Mouse (Mus musculus) myocyte (in vitro differentiated cells): ENCODE measurements around the gene Ubap1. TPM values are rescaled to one million over a fixed set of nuclear protein-coding genes. Genes with fewer than 3 reads are reported as not detected.
A peak's percentile ranks its signal among the peaks of the same experiment; 100 is the strongest.

Experiments used
- H3K27me3 ChIP-seq: one replicate; pipeline ENCODE4 v1.6.1; 2011; ENCODE audit not compliant: control insufficient read depth, insufficient read depth, insufficient read length
- H3K36me3 ChIP-seq: one replicate; pipeline ENCODE4 v1.6.1; 2011; ENCODE audit not compliant: control insufficient read depth, insufficient read depth
- H3K4me2 ChIP-seq: one replicate; pipeline ENCODE4 v1.6.1; 2011; ENCODE audit warnings: low read depth, control low read depth
- H3K4me3 ChIP-seq: one replicate; pipeline ENCODE4 v1.5.1; 2011; ENCODE audit warnings: mild to moderate bottlenecking, control low read depth, moderate library complexity
- H3K79me2 ChIP-seq: one replicate; pipeline ENCODE4 v1.6.1; 2011; ENCODE audit not compliant: control insufficient read depth, insufficient read depth
- H3ac ChIP-seq: one replicate; pipeline ENCODE4 v1.6.1; 2011; ENCODE audit not compliant: control insufficient read depth, insufficient read length
- CEBPB ChIP-seq: IDR thresholded peaks from 2 replicates; pipeline ENCODE4 v1.6.1; 2011; ENCODE audit warnings: mild to moderate bottlenecking, moderate library complexity; ENCODE audit not compliant: poor library complexity, insufficient read depth, severe bottlenecking
- E2F4 ChIP-seq: IDR thresholded peaks from one replicate; pipeline ENCODE4 v1.6.1; 2011; ENCODE audit warnings: mild to moderate bottlenecking, control low read depth, moderate library complexity; ENCODE audit not compliant: insufficient read depth
- MAX ChIP-seq: IDR thresholded peaks from one replicate; pipeline ENCODE4 v1.6.1; 2011; ENCODE audit warnings: low read depth, mild to moderate bottlenecking, control low read depth
- MYOD1 ChIP-seq, 3 experiments: IDR thresholded peaks; one replicate each; pipeline ENCODE4 v1.6.1; 2011; ENCODE audit warnings: control low read depth in 2 of 3, low read depth in 2 of 3, mild to moderate bottlenecking in 2 of 3, moderate library complexity in 1 of 3; ENCODE audit not compliant: insufficient read length in 2 of 3, control insufficient read depth in 1 of 3
- MYOG ChIP-seq, 3 experiments: IDR thresholded peaks; one replicate each; pipeline ENCODE4 v1.6.1; 2011; ENCODE audit warnings: control low read depth in 2 of 3, low read depth in 2 of 3, mild to moderate bottlenecking in 2 of 3; ENCODE audit not compliant: insufficient read length in 2 of 3, control insufficient read depth in 1 of 3, insufficient read depth in 1 of 3
- POLR2A ChIP-seq: IDR thresholded peaks from one replicate; pipeline ENCODE4 v1.6.1; 2011; ENCODE audit warnings: low read depth, mild to moderate bottlenecking, control low read depth, moderate library complexity; ENCODE audit not compliant: insufficient read length
- POLR2AphosphoS2 ChIP-seq: IDR thresholded peaks from one replicate; pipeline ENCODE4 v1.6.1; 2011; ENCODE audit warnings: low read depth, control low read depth; ENCODE audit not compliant: insufficient read length
- REST ChIP-seq: IDR thresholded peaks from one replicate; pipeline ENCODE4 v1.6.1; 2011; ENCODE audit warnings: mild to moderate bottlenecking, control low read depth, moderate library complexity; ENCODE audit not compliant: insufficient read depth, insufficient read length
- SRF ChIP-seq: IDR thresholded peaks from one replicate; pipeline ENCODE4 v1.6.1; 2011; ENCODE audit warnings: low read depth; ENCODE audit not compliant: control insufficient read depth, insufficient read length
- TCF12 ChIP-seq: IDR thresholded peaks from one replicate; pipeline ENCODE4 v1.6.1; 2011; ENCODE audit warnings: mild to moderate bottlenecking, control low read depth; ENCODE audit not compliant: poor library complexity, insufficient read depth, severe bottlenecking
- TCF3 ChIP-seq: IDR thresholded peaks from one replicate; pipeline ENCODE4 v1.6.1; 2011; ENCODE audit warnings: low read depth, control low read depth; ENCODE audit not compliant: insufficient read length
- USF1 ChIP-seq: IDR thresholded peaks from one replicate; pipeline ENCODE4 v1.6.1; 2011; ENCODE audit warnings: low read depth, mild to moderate bottlenecking, control low read depth, moderate library complexity
- polyA plus RNA-seq: library from polyadenylated mRNA; unstranded; fragments of >200 nt; fragmentation: generic; extraction: Trizol; gene quantifications from one replicate; pipeline ENCODE4 v1.2.1, GENCODE M21; 2012; ENCODE audit warnings: missing spikeins

Gene Ubap1
- polyA plus RNA-seq, 1 experiment = 29.2 TPM

GRCm38 (mm10) chr4:41377567-41377966, 28.8 kb downstream of the Ubap1 start:
- H3ac ChIP-seq = no peak overlapping the region
- H3K4me2 ChIP-seq = no peak overlapping the region
- no peak for TF ChIP-seq TCF12
- TF ChIP-seq MYOD1 (IDR thresholded peaks at IDR 0.05; ENCODE audit: control insufficient read depth in 1 of 3, insufficient read length in 2 of 3, low read depth in 2 of 3) = no peak
- no peak for TF ChIP-seq SRF
- TF ChIP-seq CEBPB = no peak
- TF ChIP-seq E2F4 = no peak
- TF ChIP-seq POLR2AphosphoS2 = no peak
- TF ChIP-seq TCF3 = no peak
- no peak for TF ChIP-seq REST
- TF ChIP-seq MAX = no peak
- no peak for TF ChIP-seq MYOG (IDR thresholded peaks at IDR 0.05; ENCODE audit: control insufficient read depth in 1 of 3, insufficient read depth in 1 of 3, insufficient read length in 2 of 3, low read depth in 2 of 3)
- peaks cover 58% of the 10 kb centered on the region for H3K36me3 ChIP-seq
- H3K79me2 ChIP-seq = no peaks in the 10 kb centered on the region
- H3K4me3 ChIP-seq = no peak overlapping the region
- H3K27me3 ChIP-seq = no peaks in the 10 kb centered on the region

- Histone ChIP-seq H3K79me2 (peaks cover 24% of the 10 kb centered on the region), H3K36me3 (peaks cover 57% of the 10 kb centered on the region), H3ac (no peak overlapping the region), H3K27me3 (no peaks in the 10 kb centered on the region), H3K4me3 (no peak overlapping the region), H3K4me2 (no peak overlapping the region)
- TF ChIP-seq TCF3 = no peak
- TF ChIP-seq MYOD1 (IDR thresholded peaks at IDR 0.05; ENCODE audit: control insufficient read depth in 1 of 3, insufficient read length in 2 of 3, low read depth in 2 of 3) = no peak
- TF ChIP-seq POLR2AphosphoS2 = no peak
- TF ChIP-seq TCF12 = no peak
- TF ChIP-seq REST = no peak
These were observed 32.6 kb downstream of the Ubap1 start for GRCm38 (mm10) chr4:41381213-41381950.

- H3ac ChIP-seq = no peak overlapping the region
- H3K36me3 ChIP-seq = peaks cover 58% of the 10 kb centered on the region
- H3K79me2 ChIP-seq = peaks cover 25% of the 10 kb centered on the region
- TF ChIP-seq POLR2AphosphoS2 (peak; percentile 17), MYOD1 (IDR thresholded peaks at IDR 0.05; ENCODE audit: control insufficient read depth in 1 of 3, insufficient read length in 2 of 3, low read depth in 2 of 3) (no peak), REST (no peak), CEBPB (no peak)
- H3K4me2 ChIP-seq = no peak overlapping the region
- no peaks in the 10 kb centered on the region for H3K27me3 ChIP-seq
- no peak overlapping the region for H3K4me3 ChIP-seq
These were observed 37.7 kb downstream of the Ubap1 start for GRCm38 (mm10) chr4:41386412-41386975.

GRCm38 (mm10) chr4:41387755-41388469, 39.1 kb downstream of the Ubap1 start:
- peaks cover 23% of the 10 kb centered on the region for H3K79me2 ChIP-seq
- H3K4me2 ChIP-seq = no peak overlapping the region
- TF ChIP-seq SRF = no peak
- no peak for TF ChIP-seq MAX
- TF ChIP-seq POLR2AphosphoS2 = peak; percentile 35
- TF ChIP-seq TCF3 = no peak
- no peak for TF ChIP-seq REST
- TF ChIP-seq MYOG (IDR thresholded peaks at IDR 0.05; ENCODE audit: control insufficient read depth in 1 of 3, insufficient read depth in 1 of 3, insufficient read length in 2 of 3, low read depth in 2 of 3) = no peak
- TF ChIP-seq USF1 = no peak
- H3K4me3 ChIP-seq = no peak overlapping the region
- H3K36me3 ChIP-seq = peaks cover 57% of the 10 kb centered on the region
- H3K27me3 ChIP-seq = no peaks in the 10 kb centered on the region
- H3ac ChIP-seq = no peak overlapping the region

GRCm38 (mm10) chr4:41388616-41389015, 39.8 kb downstream of the Ubap1 start:
- H3K27me3 ChIP-seq = no peaks in the 10 kb centered on the region
- H3ac ChIP-seq = no peak overlapping the region
- no peak overlapping the region for H3K4me2 ChIP-seq
- peaks cover 16% of the 10 kb centered on the region for H3K79me2 ChIP-seq
- no peak for TF ChIP-seq POLR2A
- no peak for TF ChIP-seq TCF3
- TF ChIP-seq SRF = no peak
- TF ChIP-seq E2F4 = no peak
- TF ChIP-seq TCF12 = no peak
- TF ChIP-seq MAX = no peak
- TF ChIP-seq USF1 = no peak
- no peak for TF ChIP-seq MYOD1 (IDR thresholded peaks at IDR 0.05; ENCODE audit: control insufficient read depth in 1 of 3, insufficient read length in 2 of 3, low read depth in 2 of 3)
- no peak for TF ChIP-seq POLR2AphosphoS2
- no peak for TF ChIP-seq MYOG (IDR thresholded peaks at IDR 0.05; ENCODE audit: control insufficient read depth in 1 of 3, insufficient read depth in 1 of 3, insufficient read length in 2 of 3, low read depth in 2 of 3)
- TF ChIP-seq REST = no peak
- TF ChIP-seq CEBPB = no peak
- H3K36me3 ChIP-seq = peaks cover 54% of the 10 kb centered on the region
- H3K4me3 ChIP-seq = no peak overlapping the region
